Comparison of ENCODE assay signal across 9 mouse cellular contexts in the genomic region with DNA sequence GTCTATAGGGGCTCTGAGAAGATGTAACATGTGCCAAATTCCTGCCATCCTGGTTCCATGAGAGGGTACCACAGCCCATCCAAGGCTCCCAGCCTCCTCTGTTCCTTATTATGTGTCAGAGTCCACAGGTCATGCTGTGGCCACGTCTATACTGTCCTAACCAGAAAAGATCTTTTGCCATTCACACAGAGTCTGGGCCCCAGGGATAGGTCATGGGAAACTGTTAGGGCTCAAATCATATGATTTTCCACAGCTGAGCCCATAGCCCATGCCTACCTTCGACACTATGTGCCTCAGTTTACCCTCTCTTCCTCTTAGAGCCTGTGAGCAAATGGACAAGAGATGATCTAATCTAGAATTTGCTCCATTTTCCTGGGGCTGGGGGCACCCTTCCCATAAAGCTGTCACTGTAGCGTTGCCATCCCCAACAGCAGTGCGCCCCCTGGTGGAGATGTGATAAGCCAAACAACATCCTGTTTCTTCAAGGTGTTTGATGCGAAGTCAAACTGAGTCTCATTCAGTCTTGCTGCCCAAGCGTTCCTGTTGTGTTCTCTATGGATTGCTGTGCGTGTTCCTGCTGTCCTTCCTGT. TPM values are rescaled to one million over a fixed set of nuclear protein-coding genes. Genes with fewer than 3 reads are reported as not detected.
DNase-seq lines count a peak whose midpoint lies in the region; ATAC-seq and TF ChIP-seq lines count a peak whose summit lies in the region.
"Had no signal": no experiment of that assay in that cellular context is flagged by ENCODE, and none has a peak within 500 bp of the region (broad histone marks: within the 10 kb centered on the region; RNA-seq: fewer than 3 reads in every experiment).

No protein-coding gene starts in this region.

- H3K27ac ChIP-seq in kidney, embryonic 16.5 days (ENCODE audit: low read length), result no peak overlapping the region
- no peak overlapping the region for H3K27ac ChIP-seq in liver, postnatal 0 days (ENCODE audit: low read depth)
- H3K27ac ChIP-seq: embryonic facial prominence, embryonic 15.5 days had no signal

- WGBS in kidney, embryonic 16.5 days, result 7% methylated on average over 7 of the region's 7 CpGs
- WGBS in liver, postnatal 0 days (ENCODE audit: insufficient replicate concordance), result 9% methylated on average over 7 of the region's 7 CpGs

- no peak overlapping the region for H3K9ac ChIP-seq in kidney, embryonic 16.5 days (replicated peaks; ENCODE audit: low read length)
- H3K9ac ChIP-seq in liver, postnatal 0 days (replicated peaks), result no peak overlapping the region
- H3K9ac ChIP-seq: embryonic facial prominence, embryonic 15.5 days had no signal

- H3K9me3 ChIP-seq in kidney, embryonic 16.5 days (ENCODE audit: low read length), result no peaks in the 10 kb centered on the region
- H3K9me3 ChIP-seq in liver, postnatal 0 days (ENCODE audit: low read length), result no peaks in the 10 kb centered on the region
- H3K9me3 ChIP-seq: embryonic facial prominence, embryonic 15.5 days had no signal

- DNase-seq in 3T3-L1 (ENCODE audit: low read depth, low spot score) (peak; percentile 83), R1 (ENCODE audit: low read depth, low spot score) (peak; percentile 74)
- DNase-seq in cerebellum, postnatal 14 days, result peak; percentile 93 to 98
- DNase-seq in gastrocnemius, postnatal 10 days, result peak; percentile 93
- peak; percentile 83 for DNase-seq in liver, postnatal 0 days
- DNase-seq in ovary, adult 18-20 months (ENCODE audit: low spot score), result peak; percentile 24
- DNase-seq in thymus, postnatal 0 days (ENCODE audit: low spot score), result peak; percentile 84

- peak; percentile 97 for TF ChIP-seq CTCF in liver, postnatal 0 days (IDR thresholded peaks at IDR 0.05; ENCODE audit: low read depth)

- ATAC-seq in kidney, embryonic 16.5 days (ENCODE audit: low FRiP score, low TSS enrichment), result peak; percentile 25; the same call in 1 of the 2 replicates
- ATAC-seq in liver, postnatal 0 days, result no peak

- TF ChIP-seq EP300 in liver, postnatal 0 days (IDR thresholded peaks at IDR 0.05; ENCODE audit: low read depth), result no peak

- H3K27me3 ChIP-seq in kidney, embryonic 16.5 days (ENCODE audit: insufficient read depth, low read length), result no peaks in the 10 kb centered on the region
- no peaks in the 10 kb centered on the region for H3K27me3 ChIP-seq in liver, postnatal 0 days (ENCODE audit: insufficient read depth, low read length)
- H3K27me3 ChIP-seq: embryonic facial prominence, embryonic 15.5 days had no signal

- H3K4me2 ChIP-seq in kidney, embryonic 16.5 days (replicated peaks; ENCODE audit: low read depth, low read length), result no peak overlapping the region
- no peak overlapping the region for H3K4me2 ChIP-seq in liver, postnatal 0 days (ENCODE audit: low read depth, low read length)
- H3K4me2 ChIP-seq: embryonic facial prominence, embryonic 15.5 days had no signal

- H3K36me3 ChIP-seq in kidney, embryonic 16.5 days (ENCODE audit: insufficient read depth, low read length), result no peaks in the 10 kb centered on the region
- no peaks in the 10 kb centered on the region for H3K36me3 ChIP-seq in liver, postnatal 0 days (replicated peaks; ENCODE audit: insufficient read depth, low read length)
- H3K36me3 ChIP-seq: embryonic facial prominence, embryonic 15.5 days had no signal

- H3K4me3 ChIP-seq in kidney, embryonic 16.5 days (ENCODE audit: low read length), result no peak overlapping the region
- no peak overlapping the region for H3K4me3 ChIP-seq in liver, postnatal 0 days (ENCODE audit: low read depth, low read length)
- H3K4me3 ChIP-seq: embryonic facial prominence, embryonic 15.5 days had no signal

- H3K4me1 ChIP-seq in kidney, embryonic 16.5 days (ENCODE audit: insufficient read depth, low read length), result no peaks in the 10 kb centered on the region
- peaks cover 6% of the 10 kb centered on the region for H3K4me1 ChIP-seq in liver, postnatal 0 days (ENCODE audit: insufficient read depth)

RNA-seq across cellular contexts. Expression of gene Rtn4r, which starts 44.9 kb away (rescaled TPM):
- under 1 TPM; 0.38 to 0.52 TPM for total RNA-seq in gastrocnemius, postnatal 10 days (2021)
- polyA plus RNA-seq in kidney, embryonic 16.5 days (2015; fragmentation: Nextera tagmentation; extraction: Ambion mirVana), result 1.0 and 3.4 TPM in 2 replicates
- 0.15 and 0.21 TPM in 2 replicates for polyA plus RNA-seq in liver, postnatal 0 days (2015; fragmentation: Nextera tagmentation; extraction: Ambion mirVana)
- polyA plus RNA-seq in thymus, postnatal 0 days (2015; fragmentation: Nextera tagmentation; extraction: Ambion mirVana), result 0.31 and 0.68 TPM in 2 replicates

RNA-seq across cellular contexts. Expression of gene Ccdc188, which starts 45.3 kb away (rescaled TPM):
- not detected for total RNA-seq in gastrocnemius, postnatal 10 days (2021)
- polyA plus RNA-seq in kidney, embryonic 16.5 days (2015; fragmentation: Nextera tagmentation; extraction: Ambion mirVana), result not detected in 2 replicates
- not detected in 2 replicates for polyA plus RNA-seq in liver, postnatal 0 days (2015; fragmentation: Nextera tagmentation; extraction: Ambion mirVana)
- 0.13 TPM in 1 of 2 replicates, not detected in the other for polyA plus RNA-seq in thymus, postnatal 0 days (2015; fragmentation: Nextera tagmentation; extraction: Ambion mirVana)
- polyA plus RNA-seq: embryonic facial prominence, embryonic 15.5 days had no signal

Comparison
In these comparisons a context has a peak if more than half of its experiments do, and no peak if none do; other contexts are left out.
1. DNase-seq: peak in every context shown above with its lines; median percentile 96 in cerebellum, postnatal 14 days; 93 in gastrocnemius, postnatal 10 days; 84 in thymus, postnatal 0 days; 83 in 3T3-L1; 83 in liver, postnatal 0 days; 74 in R1; 24 in ovary, adult 18-20 months.